Mouse (Mus musculus): ENCODE measurements around the gene Spaca9.

The Spaca9 gene

DNA sequence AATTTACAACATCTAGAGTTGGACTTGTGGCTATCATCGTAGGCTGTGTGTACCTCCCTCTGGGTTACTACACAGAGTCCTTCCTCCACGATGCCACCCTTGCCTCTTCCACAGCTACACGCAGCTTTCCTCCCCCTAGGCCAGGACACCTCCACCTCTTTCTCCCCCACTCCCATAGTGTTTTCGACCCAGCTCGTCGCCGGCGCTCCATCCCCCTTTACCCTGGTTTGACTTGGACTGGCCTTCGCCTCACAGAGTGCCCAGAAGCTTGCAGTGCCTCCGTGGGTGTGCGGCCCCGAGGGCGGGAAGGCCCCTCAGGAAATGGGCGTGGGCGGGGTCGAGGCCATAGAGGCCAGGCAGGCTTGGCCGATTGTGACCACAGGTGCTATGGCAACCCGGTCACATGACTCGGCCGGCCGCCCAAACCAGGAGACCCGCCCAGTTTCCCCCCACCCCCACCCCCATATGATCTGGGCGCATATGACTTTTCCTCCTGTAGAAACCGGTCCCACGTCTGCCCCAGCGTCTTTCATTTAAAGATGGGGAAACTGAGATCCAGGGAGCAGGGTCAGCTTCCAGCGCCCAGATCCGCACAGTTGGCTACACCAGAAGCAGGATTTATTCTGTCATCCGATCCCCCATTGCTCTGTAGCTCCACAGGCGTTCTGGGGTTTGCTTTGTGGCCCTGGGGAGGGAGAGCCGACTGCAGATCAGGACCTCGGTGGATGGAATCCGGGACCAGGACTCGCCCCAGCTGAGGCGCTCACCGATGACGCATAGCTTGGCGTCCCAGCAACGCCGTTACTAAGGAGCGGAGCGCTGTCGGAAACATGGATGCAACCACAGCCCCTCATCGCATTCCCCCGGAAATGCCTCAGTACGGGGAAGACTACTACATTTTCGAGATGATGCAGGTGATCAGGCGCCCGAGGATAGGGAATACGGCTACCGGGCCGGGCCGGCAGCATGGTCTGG lies at the start of gene Spaca9, which contains the start of gene Ak8:
Gene Spaca9, minus strand, starts transcription at position 367 of the 975 bp plus-strand sequence.
Gene Ak8, plus strand, starts transcription at position 804 of the 975 bp plus-strand sequence.
- CTCF ChIA-PET = interaction anchor here (0.6 kb wide), 1 partner anchor 30 kb away, joined by 3 read pairs; no protein-coding TSS in a partner anchor

DNA sequence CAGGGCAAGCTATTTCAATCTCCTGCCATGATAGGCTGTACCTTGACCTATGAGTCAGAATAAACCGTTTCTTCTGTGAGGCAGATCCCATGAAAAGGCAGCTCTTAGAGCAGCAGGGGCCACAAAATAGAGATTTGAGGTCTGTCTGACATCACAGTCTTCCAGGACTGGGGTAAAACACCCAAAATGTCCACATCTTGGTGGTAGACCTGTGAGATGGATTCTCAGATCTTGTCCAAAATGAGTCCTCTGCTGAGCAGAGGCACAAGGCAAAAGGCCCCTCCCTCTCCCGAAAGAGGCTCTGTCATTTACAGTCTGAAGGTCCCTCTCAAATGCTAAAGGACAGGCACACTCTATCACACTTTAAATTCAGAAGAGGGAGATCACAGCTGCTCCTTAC lies 48.2 kb upstream of the Spaca9 start:
- CTCF ChIA-PET = no interaction called here

DNA sequence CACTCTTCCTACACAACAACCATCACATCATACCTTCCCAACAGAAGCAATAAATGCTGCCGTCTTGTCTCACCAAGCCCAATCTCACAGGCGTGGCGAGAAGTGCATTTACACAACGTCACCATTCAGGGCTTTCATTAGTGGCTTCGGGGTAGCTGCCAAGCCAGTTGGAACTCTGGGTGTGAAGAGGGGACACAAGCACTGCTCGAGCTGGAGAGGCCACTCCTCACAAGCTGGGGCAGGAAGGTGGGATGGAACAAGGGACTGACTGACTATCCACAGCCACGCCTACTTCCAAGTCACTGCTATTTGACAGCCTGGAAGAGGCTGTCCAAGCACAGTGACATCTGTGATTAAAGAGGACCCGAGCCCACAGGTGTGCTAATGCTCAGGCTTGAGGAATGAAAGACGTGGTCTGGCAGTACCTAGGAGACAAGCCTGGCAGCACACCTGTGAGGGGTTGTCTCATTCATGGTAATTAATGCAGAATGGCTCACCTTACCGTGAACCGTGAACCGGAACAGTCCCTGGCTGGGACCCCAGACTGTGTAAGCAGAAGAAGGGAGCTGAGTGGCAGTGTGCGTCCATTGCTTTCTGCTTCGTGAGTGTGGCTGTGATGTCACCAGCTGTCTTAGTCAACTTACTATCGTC lies 47.3 kb upstream of the Spaca9 start:
- CTCF ChIA-PET = no interaction called here

DNA sequence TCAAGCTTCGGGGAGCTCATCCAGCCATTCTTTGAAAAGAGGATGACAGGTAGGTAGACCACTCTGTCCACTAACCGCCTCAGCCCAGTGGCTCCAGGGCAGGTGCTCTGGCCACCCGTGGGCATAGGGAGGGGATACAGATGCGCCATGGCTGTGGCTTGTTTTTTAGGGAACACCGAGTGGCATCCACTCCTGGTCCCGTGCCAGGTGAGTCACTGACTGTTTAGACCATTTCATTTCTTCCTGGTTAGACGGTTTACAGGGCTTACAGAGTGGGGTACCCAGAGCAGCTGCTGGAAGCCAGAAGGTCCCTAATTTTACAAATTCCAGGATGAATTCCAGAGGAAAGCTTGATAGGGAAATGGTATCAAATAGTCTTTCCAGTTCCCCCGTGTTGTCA lies 43.2 kb upstream of the Spaca9 start:
- CTCF ChIA-PET = no interaction called here

DNA sequence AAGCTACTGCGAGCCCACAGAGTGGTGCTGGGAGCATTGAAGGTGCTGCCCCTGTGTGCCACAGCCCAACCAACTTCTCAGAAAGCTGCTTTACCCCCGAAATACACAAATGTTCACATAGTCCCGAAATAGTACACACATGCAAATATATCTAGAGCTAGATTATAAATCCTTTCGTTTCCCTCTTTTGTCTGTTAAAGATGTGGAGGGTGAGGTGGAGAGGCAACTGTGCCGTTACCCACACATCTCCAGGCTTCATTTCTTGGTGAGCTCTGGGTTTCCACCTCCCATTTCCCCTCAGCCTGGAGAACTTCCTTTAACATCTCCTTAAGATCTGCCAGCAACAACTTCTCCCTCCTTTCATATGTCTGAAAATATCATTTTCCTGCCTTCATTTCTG lies 40.6 kb upstream of the Spaca9 start:
- CTCF ChIA-PET = no interaction called here

DNA sequence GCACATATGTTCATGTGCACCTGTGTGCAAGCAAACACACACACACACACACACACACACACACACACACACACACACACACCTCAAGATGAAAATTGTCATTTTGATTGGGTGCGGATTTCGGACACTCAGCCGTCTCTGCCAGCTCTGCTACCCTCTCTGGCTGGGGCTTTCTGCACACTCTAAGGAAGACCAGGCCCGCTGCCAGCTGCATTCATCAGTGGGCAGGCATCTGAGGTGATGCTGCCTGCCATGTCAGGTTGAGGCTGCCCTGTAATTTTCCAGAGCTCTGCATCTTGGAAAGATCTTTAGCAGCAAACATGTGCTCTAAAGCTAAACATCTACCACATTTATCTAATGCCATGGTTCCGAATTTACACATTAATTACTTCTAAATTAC lies 37.6 kb upstream of the Spaca9 start:
- CTCF ChIA-PET = no interaction called here

DNA sequence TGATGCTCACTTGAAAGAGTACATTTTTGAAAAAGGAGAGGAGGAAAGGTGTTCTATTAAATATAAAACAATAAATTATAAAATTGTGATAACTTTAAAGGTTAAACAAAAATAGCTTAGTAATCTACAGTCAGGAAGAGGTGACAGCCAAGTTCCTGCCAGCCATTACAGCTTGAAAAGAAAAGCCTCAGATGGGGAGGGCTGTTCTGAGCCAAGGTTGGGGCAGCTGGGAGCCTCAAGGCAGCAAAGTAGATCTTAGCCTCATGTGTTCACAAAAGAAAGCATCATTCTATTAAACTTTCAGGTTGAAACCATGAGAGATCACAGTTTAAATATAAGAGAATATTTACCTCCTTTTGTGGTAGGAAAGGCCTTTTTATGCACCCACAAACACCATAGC lies 31.1 kb upstream of the Spaca9 start:
- CTCF ChIA-PET = interaction anchor here (0.7 kb wide), 1 partner anchor 17 kb away, joined by 10 read pairs; no protein-coding TSS in a partner anchor

DNA sequence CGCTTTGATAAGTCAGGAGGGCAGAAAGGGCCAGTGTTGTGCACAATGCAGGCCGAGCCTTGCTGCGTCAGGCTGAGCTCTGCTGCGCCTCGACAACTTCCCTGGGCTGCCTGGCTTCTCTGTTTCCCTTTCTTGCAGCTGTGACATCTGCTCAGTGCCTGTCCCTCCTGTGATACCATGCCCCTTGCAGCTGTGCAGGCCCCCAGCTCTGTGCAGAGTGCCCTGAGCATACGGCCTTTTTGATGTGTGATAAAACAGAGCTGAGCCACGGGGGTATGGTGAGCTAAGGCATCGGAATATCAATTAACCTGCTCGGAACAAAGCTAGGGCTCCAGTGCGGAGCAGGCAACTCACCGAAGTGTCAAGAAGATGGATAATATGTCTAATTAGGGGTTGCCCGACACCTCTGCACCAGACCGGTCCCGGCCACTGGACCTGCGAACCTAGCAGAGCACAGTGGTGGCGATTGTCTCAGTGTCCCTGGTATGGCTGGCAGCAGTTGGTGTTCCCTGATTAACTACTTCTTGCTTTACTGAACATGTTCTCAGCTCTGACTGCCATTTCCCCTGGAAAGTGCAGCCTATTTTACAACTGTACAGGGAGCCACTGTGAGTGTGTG lies 28.4 kb upstream of the Spaca9 start:
- CTCF ChIA-PET = interaction anchor here (0.5 kb wide), 2 partner anchors 46 to 151 kb away, joined by 4 read pairs; no protein-coding TSS in a partner anchor

DNA sequence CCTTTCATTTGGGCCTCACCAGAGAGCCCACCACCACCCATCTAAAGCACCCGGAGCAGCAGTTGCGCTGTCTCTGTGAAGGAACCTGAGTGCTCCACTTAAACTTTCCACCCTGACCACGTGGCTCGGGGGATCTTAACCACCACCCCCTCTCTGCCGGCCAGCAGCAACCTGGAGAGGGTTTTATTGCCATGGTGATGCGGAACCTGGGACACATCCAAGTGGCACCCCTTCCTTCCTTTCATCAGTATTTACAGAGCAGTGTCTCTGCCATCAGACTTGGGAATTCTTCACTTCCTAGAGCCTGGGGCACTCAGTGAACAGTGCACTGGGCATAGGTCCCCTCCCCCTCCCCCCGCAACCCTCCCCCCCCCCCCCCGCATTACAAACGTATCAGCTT lies 24.4 kb upstream of the Spaca9 start:
- CTCF ChIA-PET = no interaction called here

DNA sequence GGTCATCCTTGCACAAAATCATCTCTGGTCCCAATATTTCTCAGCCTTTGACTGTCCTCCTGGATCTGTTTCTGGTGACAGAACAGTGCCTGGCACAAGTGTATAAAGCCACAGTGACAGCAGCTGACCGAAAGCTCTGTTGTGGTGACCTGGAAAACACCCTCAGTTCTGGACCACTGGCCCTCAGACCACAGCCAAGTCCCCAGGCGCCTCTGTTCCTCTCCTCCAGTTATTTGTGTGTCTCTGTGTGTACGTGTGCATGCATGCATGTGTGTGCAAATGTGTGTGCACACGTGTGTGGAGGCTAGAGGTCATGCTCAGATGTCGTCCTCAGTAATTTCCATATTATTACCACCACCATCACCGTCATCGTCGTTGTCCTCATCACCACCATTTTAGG lies 22.9 kb upstream of the Spaca9 start:
- CTCF ChIA-PET = interaction anchor here (0.6 kb wide), 1 partner anchor 54 kb away, joined by 3 read pairs; no protein-coding TSS in a partner anchor

DNA sequence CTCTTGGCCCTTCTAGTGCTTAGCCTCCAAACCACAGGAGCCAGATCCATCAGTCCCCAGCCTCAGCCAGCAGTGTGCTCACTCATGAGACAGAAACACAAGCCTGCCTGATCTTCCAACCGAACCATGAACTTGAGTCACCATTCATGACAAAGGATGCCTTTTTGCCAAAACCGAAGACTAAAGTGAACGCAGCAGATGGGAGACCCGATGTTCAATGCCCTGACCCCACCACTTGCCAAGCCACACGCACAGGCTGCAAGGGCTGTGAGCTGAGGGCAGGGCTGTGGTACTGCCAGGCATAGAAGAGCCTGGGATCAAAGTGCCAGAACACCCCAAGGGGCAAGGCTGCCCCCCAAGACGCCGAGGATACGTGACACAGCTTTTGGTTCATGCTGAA lies 13.5 kb upstream of the Spaca9 start:
- CTCF ChIA-PET = no interaction called here

DNA sequence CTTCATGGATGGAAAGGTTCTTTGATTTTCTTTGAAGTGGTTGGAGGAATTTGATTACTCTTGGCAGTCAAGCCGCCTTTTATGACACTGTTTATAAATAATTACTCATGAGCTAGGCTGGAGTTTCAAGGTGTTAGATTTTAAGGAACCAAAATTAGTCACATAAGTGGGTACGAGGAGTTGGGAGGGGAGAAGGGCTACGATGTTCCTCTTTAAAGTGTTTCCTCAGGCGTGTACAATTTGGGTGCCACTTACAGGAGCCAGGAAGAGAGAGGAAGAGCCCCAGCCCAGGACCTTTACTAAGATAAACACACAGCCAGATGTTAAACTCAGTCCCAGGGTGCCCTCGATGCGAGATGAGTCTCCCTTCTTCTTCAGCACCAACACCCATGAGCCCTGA lies 7.3 kb upstream of the Spaca9 start:
- CTCF ChIA-PET = no interaction called here

DNA sequence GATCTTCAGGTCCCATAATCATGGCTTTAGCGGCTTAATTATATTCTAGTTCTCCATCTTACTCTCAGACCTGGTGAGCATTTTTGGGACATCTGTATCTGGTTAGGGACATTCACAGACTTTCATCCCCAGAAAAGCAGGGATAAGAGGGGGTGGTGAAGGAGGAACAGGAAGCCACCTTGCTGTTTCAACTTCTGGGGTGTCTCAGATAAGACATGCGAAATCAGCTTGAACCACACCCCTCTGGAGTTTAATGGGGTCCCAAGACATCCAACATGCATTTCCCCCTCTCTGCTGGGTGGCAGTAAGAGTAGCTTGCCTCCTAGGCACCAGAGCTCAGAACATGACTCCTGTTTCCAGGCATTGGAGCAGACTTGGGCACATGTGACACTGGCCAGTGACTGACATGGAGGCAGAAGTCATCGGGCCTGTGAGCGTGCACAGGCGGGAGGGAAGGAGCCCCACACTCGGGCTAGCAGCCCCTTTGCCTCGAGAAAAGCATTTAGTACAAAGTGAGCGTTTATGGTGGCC lies 6.6 kb upstream of the Spaca9 start:
- CTCF ChIA-PET = no interaction called here

DNA sequence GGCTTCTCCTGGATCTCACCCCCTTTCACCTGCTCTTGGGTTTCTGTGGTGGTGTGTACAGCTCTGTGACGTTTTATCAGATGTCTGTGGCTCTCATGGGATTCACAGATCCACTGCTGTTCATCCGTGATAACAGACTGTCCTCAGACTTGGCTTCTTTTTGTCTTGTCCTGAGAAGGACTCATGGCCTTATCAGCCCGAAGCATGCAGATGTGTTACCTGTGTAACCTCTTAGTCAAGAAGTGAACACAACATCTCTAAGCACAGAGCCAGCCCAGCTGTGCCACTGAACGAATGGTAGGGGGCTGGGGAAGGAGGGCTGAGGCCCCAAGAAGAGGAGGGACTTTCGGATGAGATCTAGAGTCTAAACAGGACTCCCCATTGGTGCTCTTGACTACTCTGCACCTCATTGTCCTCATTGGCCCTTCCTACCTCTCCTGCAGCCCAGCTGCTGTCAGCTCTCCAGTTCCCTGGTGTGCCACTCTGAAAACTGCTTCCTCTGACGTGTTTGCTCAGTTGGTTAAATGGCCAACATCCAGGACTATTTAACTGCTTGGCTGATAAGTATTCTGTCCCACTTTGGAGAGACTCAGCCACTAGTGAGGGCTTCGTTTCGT lies 2.2 kb upstream of the Spaca9 start:
- CTCF ChIA-PET = no interaction called here

DNA sequence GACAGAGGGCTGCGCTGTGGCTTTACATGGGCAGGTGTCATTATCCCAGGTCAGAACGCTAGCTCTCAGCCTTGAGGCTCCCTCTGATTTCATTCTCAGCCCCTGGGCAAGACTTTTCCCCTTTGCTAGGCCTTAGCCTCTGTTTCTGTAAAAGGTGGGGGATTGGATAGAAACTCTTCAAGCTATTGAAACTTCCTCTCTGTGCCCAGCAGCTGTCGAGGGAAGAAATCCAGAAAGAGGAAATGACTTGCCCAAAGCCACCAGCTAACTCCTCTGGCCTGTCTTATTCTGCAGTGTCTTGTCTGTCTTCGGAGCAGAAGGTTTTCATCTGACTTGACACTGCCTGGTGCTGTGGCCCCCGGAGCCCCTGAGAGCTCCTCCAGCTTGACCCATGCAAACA lies 961 bp downstream of the Spaca9 start:
- CTCF ChIA-PET = no interaction called here

DNA sequence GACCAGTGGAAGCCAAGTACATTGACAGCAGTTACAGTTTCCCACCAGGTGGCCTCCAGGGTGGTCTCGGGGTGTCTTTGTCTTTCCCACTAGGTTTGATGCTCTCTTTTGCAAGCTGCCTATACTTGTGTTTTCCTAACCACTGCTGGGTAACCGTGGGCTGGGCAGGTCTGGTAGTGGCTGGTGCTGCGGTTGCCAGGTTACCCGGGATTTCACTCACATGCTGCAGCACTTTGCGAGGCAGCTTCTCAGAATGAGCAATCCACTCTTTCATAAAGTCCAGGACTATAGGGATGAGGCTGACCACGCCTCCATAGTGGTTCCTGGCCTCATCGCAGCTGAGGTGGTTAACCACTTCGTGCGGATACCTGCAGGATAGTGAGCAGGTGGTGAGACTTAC lies 6.8 kb downstream of the Spaca9 start:
- CTCF ChIA-PET = no interaction called here

DNA sequence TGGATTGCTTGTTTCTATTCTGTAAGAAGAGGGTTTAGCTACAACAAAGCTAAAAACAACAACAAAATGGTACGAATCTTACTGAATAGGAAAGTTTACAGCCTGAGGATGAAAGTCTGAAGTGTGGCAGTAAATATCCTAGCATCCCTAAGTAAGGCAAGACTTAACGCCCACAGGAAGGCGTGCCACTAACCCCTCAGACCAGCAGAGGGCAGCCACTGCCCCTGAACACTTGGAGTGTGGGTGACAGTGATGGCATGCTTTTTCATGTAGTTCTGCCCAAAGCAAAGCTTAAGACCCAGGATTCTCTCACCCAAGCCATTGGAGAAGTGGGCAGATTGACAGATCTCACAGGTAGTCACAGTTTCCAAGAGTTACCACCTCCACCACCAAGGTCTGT lies 11.1 kb downstream of the Spaca9 start:
- CTCF ChIA-PET = no interaction called here

DNA sequence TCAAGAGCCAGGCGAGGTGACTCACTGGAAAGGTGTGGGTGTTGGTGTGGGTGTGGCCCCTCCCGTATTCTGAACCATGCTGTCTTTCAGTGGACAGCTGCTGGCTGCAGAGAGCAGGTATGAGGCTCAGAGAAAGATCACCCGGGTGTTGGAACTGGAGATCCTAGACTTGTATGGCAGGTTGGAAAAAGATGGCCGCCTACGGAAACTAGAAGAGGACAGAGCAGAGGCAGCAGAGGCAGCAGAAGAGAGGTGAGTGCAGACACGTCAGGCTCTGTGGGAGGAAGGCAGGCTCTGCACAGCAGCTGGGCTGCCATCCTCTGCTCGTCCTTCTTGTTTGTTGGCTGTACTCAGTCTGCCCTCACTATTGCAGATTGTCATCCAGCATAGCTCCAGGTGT lies 13.6 kb downstream of the Spaca9 start:
- CTCF ChIA-PET = no interaction called here

DNA sequence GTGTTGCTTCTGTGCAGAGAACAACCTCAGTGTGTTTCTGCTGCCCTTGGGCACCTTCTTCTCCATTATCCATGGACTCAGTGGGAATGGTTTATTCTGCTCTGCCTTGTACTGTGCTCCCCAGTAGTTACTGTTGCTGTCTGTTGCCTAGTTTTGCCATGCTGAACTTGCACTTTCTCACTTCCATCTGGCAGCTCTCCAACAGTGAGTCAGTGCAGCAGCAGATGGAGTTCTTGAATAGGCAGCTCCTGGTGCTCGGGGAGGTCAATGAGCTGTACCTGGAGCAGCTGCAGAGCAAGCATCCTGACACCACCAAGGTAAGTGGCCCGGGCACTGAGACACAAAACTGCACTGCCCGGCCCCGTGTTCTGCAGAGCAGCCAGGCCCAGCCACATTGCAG lies 17.8 kb downstream of the Spaca9 start:
- CTCF ChIA-PET = no interaction called here

DNA sequence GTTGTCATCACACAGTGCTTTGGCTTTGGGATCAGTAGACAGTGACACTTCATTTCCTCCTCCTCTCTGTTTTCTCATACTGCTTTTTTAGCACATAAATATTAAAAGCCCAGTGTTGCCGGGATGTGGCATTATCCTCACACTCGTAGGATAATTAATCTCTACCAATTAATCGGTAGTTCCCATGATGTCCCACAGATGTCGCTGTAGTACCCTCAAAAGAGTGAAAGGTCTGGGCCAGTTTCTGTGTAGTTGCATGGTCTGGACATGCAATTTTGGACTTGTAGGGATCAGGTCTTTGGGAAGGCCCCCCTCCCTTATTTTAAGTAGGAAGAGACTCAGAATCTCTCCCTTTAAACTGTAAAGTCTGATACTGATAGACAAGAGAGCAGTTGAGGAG lies 18.8 kb downstream of the Spaca9 start:
- CTCF ChIA-PET = interaction anchor here (0.7 kb wide), 1 partner anchor 43 kb away, joined by 3 read pairs; no protein-coding TSS in a partner anchor

DNA sequence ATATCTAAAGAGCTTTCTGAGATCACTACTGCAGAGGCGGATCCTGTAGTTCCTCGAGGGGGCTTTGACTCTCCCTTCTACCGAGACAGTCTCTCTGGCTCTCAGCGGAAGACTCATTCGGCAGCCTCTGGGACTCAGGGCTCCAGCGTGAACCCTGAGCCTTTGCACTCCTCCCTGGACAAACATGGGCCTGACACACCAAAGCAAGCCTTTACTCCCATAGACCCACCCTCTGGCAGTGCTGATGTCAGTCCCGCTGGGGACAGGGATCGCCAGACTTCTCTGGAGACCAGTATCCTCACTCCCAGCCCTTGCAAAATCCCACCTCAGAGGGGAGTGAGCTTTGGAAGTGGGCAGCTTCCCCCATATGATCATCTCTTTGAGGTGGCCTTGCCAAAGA lies 23.5 kb downstream of the Spaca9 start:
- CTCF ChIA-PET = no interaction called here

DNA sequence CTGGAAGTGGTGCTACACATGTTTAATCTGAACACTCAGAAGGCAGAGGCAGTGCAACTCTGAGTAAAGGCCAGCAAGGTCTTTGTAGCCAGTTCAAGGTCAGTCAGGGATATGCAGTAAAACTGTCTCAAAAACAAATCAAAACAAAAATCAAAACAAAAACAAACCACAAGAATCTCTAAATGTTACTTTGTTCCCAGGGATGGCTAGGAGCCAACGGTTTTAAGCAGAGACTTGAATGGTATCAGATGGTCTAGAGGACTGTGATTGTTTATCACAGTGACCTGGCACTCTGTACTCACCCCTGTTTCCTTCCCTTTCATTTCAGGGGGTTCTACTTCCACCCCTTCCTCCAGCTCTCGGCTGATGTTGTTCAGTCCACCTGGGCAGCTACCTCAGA lies 28.1 kb downstream of the Spaca9 start:
- CTCF ChIA-PET = no interaction called here
